12 mouse cellular contexts compared by ENCODE assay signal in genomic region chr5:24969241-24969880, GRCm38 (mm10).
DNase-seq lines count a peak whose midpoint lies in the region; ATAC-seq and TF ChIP-seq lines count a peak whose summit lies in the region.
"Had no signal": no experiment of that assay in that cellular context is flagged by ENCODE, and none has a peak within 500 bp of the region (broad histone marks: within the 10 kb centered on the region; RNA-seq: fewer than 3 reads in every experiment).

No protein-coding gene starts in this region.

- H3K27me3 ChIP-seq in heart, embryonic 11.5 days (ENCODE audit: control insufficient read depth, insufficient read depth, low read length): peaks cover 10% of the 10 kb centered on the region; the same call in 1 of the 2 replicates
- H3K27me3 ChIP-seq in intestine, embryonic 16.5 days (replicated peaks; ENCODE audit: control insufficient read depth, insufficient read depth, low read length): no peaks in the 10 kb centered on the region
- H3K27me3 ChIP-seq in midbrain, postnatal 0 days (ENCODE audit: insufficient read depth, low read length): no peaks in the 10 kb centered on the region

- 55% methylated on average over 11 of the region's 11 CpGs for WGBS in heart, embryonic 11.5 days (ENCODE audit: insufficient replicate concordance)
- WGBS in intestine, embryonic 16.5 days: 48% methylated on average over 11 of the region's 11 CpGs
- WGBS in midbrain, postnatal 0 days: 52% methylated on average over 11 of the region's 11 CpGs

- H3K27ac ChIP-seq in heart, embryonic 11.5 days (ENCODE audit: low read depth, low read length): no peak overlapping the region
- H3K27ac ChIP-seq in intestine, embryonic 16.5 days (ENCODE audit: low read length): peak overlapping the region; percentile 86
- H3K27ac ChIP-seq in midbrain, postnatal 0 days (ENCODE audit: low read depth, low read length): no peak overlapping the region
- H3K27ac ChIP-seq: hindbrain, postnatal 0 days had no signal

- intact Hi-C loops in heart, postnatal 14 days (cut with DNase I): no loop called here

- peaks cover 24% of the 10 kb centered on the region for H3K4me1 ChIP-seq in heart, embryonic 11.5 days (ENCODE audit: control insufficient read depth, insufficient read depth, low read length)
- H3K4me1 ChIP-seq in intestine, embryonic 16.5 days (ENCODE audit: control insufficient read depth, insufficient read depth, low read length): peaks cover 10% of the 10 kb centered on the region
- no peaks in the 10 kb centered on the region for H3K4me1 ChIP-seq in midbrain, postnatal 0 days (ENCODE audit: insufficient read depth, low read length)

- H3K9me3 ChIP-seq in heart, embryonic 11.5 days (replicated peaks; ENCODE audit: control insufficient read depth, low read length): no peaks in the 10 kb centered on the region
- H3K9me3 ChIP-seq in intestine, embryonic 16.5 days (ENCODE audit: control insufficient read depth, low read length): no peaks in the 10 kb centered on the region
- H3K9me3 ChIP-seq in midbrain, postnatal 0 days (ENCODE audit: low read length): no peaks in the 10 kb centered on the region

- no peak for DNase-seq in heart, postnatal 14 days
- DNase-seq in 3T3-L1 (ENCODE audit: low read depth, low spot score): peak; percentile 15
- DNase-seq in midbrain, postnatal 0 days (ENCODE audit: low spot score): no peak
- DNase-seq in right cerebral cortex, postnatal 25 days: no peak
- DNase-seq in Muller cell, postnatal 12 days (ENCODE audit: inconsistent ontology term): no peak
- DNase-seq in spleen, adult 12 weeks (ENCODE audit: low spot score): no peak
- DNase-seq: B cell, adult 2 months; cerebellum, adult 2 months; gastrocnemius, postnatal 10 days had no signal

- no peak overlapping the region for H3K4me3 ChIP-seq in heart, embryonic 11.5 days (ENCODE audit: low read depth, low read length)
- H3K4me3 ChIP-seq in intestine, embryonic 16.5 days (ENCODE audit: low read length): no peak overlapping the region; the same call in 1 of the 2 replicates
- H3K4me3 ChIP-seq in midbrain, postnatal 0 days (ENCODE audit: low read depth, low read length): no peak overlapping the region

- ATAC-seq in heart, embryonic 11.5 days (replicated peaks; ENCODE audit: insufficient number of reproducible peaks, low FRiP score, low TSS enrichment): no peak
- peak; percentile 64 for ATAC-seq in intestine, embryonic 16.5 days
- ATAC-seq in midbrain, postnatal 0 days (ENCODE audit: low FRiP score): peak; percentile 31; the same call in 1 of the 2 replicates

- TF ChIP-seq CTCF in midbrain, postnatal 0 days (IDR thresholded peaks at IDR 0.05): peak; percentile 22; the same call in 1 of the 2 replicates

- peak overlapping the region; percentile 52; the same call in 1 of the 2 replicates for H3K9ac ChIP-seq in heart, embryonic 11.5 days (ENCODE audit: low read depth, low read length)
- peak overlapping the region; percentile 43; the same call in 1 of the 2 replicates for H3K9ac ChIP-seq in intestine, embryonic 16.5 days (ENCODE audit: low read depth, low read length)
- no peak overlapping the region for H3K9ac ChIP-seq in midbrain, postnatal 0 days (replicated peaks; ENCODE audit: low read length, poor library complexity, severe bottlenecking)

- H3K36me3 ChIP-seq in heart, embryonic 11.5 days (ENCODE audit: control insufficient read depth, insufficient read depth, low read length): no peaks in the 10 kb centered on the region
- no peaks in the 10 kb centered on the region for H3K36me3 ChIP-seq in intestine, embryonic 16.5 days (ENCODE audit: control insufficient read depth, insufficient read depth, low read length)
- no peaks in the 10 kb centered on the region for H3K36me3 ChIP-seq in midbrain, postnatal 0 days (ENCODE audit: insufficient read depth, low read length)

- H3K4me2 ChIP-seq in heart, embryonic 11.5 days: no peak overlapping the region
- peak overlapping the region; percentile 33 for H3K4me2 ChIP-seq in intestine, embryonic 16.5 days (ENCODE audit: low read depth, low read length)
- no peak overlapping the region for H3K4me2 ChIP-seq in midbrain, postnatal 0 days (ENCODE audit: low read depth, low read length, poor library complexity, severe bottlenecking)
